22 mouse cellular contexts compared by ENCODE assay signal in genomic region chr3:75834827-75835226, GRCm38 (mm10).
DNase-seq lines count a peak whose midpoint lies in the region; ATAC-seq and TF ChIP-seq lines count a peak whose summit lies in the region.
"Had no signal": no experiment of that assay in that cellular context is flagged by ENCODE, and none has a peak within 500 bp of the region (broad histone marks: within the 10 kb centered on the region; RNA-seq: fewer than 3 reads in every experiment).

No protein-coding gene starts in this region.

- no peak overlapping the region for H3K9ac ChIP-seq in forebrain, embryonic 14.5 days (ENCODE audit: low read length)
- H3K9ac ChIP-seq: embryonic facial prominence, embryonic 12.5 days; embryonic facial prominence, embryonic 15.5 days; forebrain, embryonic 15.5 days; heart, embryonic 12.5 days; heart, embryonic 15.5 days; hindbrain, embryonic 14.5 days; intestine, embryonic 15.5 days had no signal

- H3K27ac ChIP-seq in thymus, adult 2 months (ENCODE audit: control insufficient read depth, insufficient read depth, low read length): no peak overlapping the region
- H3K27ac ChIP-seq in forebrain, embryonic 14.5 days (ENCODE audit: low read depth, low read length): no peak overlapping the region
- H3K27ac ChIP-seq: embryonic facial prominence, embryonic 12.5 days; forebrain, embryonic 15.5 days; heart, embryonic 15.5 days; hindbrain, embryonic 14.5 days; hindbrain, postnatal 0 days; intestine, embryonic 15.5 days had no signal

- TF ChIP-seq POLR2A in thymus, adult 2 months (IDR thresholded peaks at IDR 0.05; ENCODE audit: control insufficient read depth, extremely low read depth, insufficient read depth, low read length, poor library complexity): no peak

- DNase-seq in A20 (ENCODE audit: low read depth, low spot score): peak; percentile 61
- DNase-seq in induced T-regulatory cell, adult 2 months (ENCODE audit: low read depth): peak; percentile 21
- DNase-seq in thymus, adult 2 months: no peak
- DNase-seq in forebrain, embryonic 14.5 days (ENCODE audit: low spot score): no peak
- DNase-seq in c-Kit-positive CD71-positive TER-119-positive erythroid progenitor cells, embryonic 14.5 days (ENCODE audit: low spot score): no peak
- DNase-seq: adrenal gland, postnatal 10 days; adrenal gland, postnatal 36 days; cerebellum, adult 11 months; cerebellum, adult 2 months; cerebellum, adult 9-11 months; cerebellum, postnatal 25 days; gastrocnemius, postnatal 25 days; kidney, adult 11 months had no signal

- H3K27me3 ChIP-seq in thymus, adult 2 months (ENCODE audit: control insufficient read depth, insufficient read depth, low read length): no peaks in the 10 kb centered on the region
- H3K27me3 ChIP-seq in forebrain, embryonic 14.5 days (replicated peaks; ENCODE audit: control insufficient read depth, insufficient read depth, low read length): no peaks in the 10 kb centered on the region
- H3K27me3 ChIP-seq: embryonic facial prominence, embryonic 12.5 days; embryonic facial prominence, embryonic 15.5 days; forebrain, embryonic 15.5 days; heart, embryonic 12.5 days; heart, embryonic 15.5 days; intestine, embryonic 15.5 days had no signal

- H3K36me3 ChIP-seq in thymus, adult 2 months (ENCODE audit: control insufficient read depth, insufficient read depth, low read length): no peaks in the 10 kb centered on the region
- no peaks in the 10 kb centered on the region for H3K36me3 ChIP-seq in forebrain, embryonic 14.5 days (ENCODE audit: control insufficient read depth, insufficient read depth, low read length)
- H3K36me3 ChIP-seq: embryonic facial prominence, embryonic 12.5 days; embryonic facial prominence, embryonic 15.5 days; forebrain, embryonic 15.5 days; heart, embryonic 12.5 days; heart, embryonic 15.5 days; intestine, embryonic 15.5 days had no signal

- H3K9me3 ChIP-seq in forebrain, embryonic 14.5 days (replicated peaks; ENCODE audit: control insufficient read depth, low read length): no peaks in the 10 kb centered on the region
- H3K9me3 ChIP-seq: embryonic facial prominence, embryonic 12.5 days; embryonic facial prominence, embryonic 15.5 days; forebrain, embryonic 15.5 days; heart, embryonic 12.5 days; heart, embryonic 15.5 days; intestine, embryonic 15.5 days had no signal

- ATAC-seq in CD4-positive, CD25-positive, alpha-beta regulatory T cell, adult 4 months: peak; percentile 67
- no peak for ATAC-seq in forebrain, embryonic 14.5 days
- ATAC-seq: forebrain, embryonic 15.5 days; hindbrain, postnatal 0 days had no signal

- no peaks in the 10 kb centered on the region for H3K4me1 ChIP-seq in thymus, adult 2 months (replicated peaks; ENCODE audit: control insufficient read depth, insufficient read depth, low read length)
- no peaks in the 10 kb centered on the region for H3K4me1 ChIP-seq in forebrain, embryonic 14.5 days (ENCODE audit: control insufficient read depth, insufficient read depth, low read length)
- H3K4me1 ChIP-seq: embryonic facial prominence, embryonic 12.5 days; forebrain, embryonic 15.5 days; heart, embryonic 12.5 days; heart, embryonic 15.5 days; intestine, embryonic 15.5 days had no signal

- H3K4me2 ChIP-seq in forebrain, embryonic 14.5 days (ENCODE audit: low read length): no peak overlapping the region
- H3K4me2 ChIP-seq: embryonic facial prominence, embryonic 12.5 days; embryonic facial prominence, embryonic 15.5 days; forebrain, embryonic 15.5 days; heart, embryonic 12.5 days; heart, embryonic 15.5 days; hindbrain, embryonic 14.5 days; intestine, embryonic 15.5 days had no signal

- TF ChIP-seq CTCF in thymus, adult 2 months (IDR thresholded peaks at IDR 0.05; ENCODE audit: borderline replicate concordance, control insufficient read depth, extremely low read depth, insufficient read depth, low read length, poor library complexity): no peak

- WGBS in thymus, adult 2 months: 71% methylated on average over 2 of the region's 2 CpGs
- WGBS in forebrain, embryonic 14.5 days: 94% methylated on average over 2 of the region's 2 CpGs

- no peak overlapping the region for H3K4me3 ChIP-seq in thymus, adult 2 months (ENCODE audit: control insufficient read depth, insufficient read depth, low read length)
- no peak overlapping the region for H3K4me3 ChIP-seq in forebrain, embryonic 14.5 days (ENCODE audit: low read depth, low read length)
- H3K4me3 ChIP-seq: embryonic facial prominence, embryonic 12.5 days; embryonic facial prominence, embryonic 15.5 days; forebrain, embryonic 15.5 days; heart, embryonic 12.5 days; heart, embryonic 15.5 days; intestine, embryonic 15.5 days had no signal

Comparison
In these comparisons a context has a peak if more than half of its experiments do, and no peak if none do; other contexts are left out.
1. DNase-seq: peak in A20 (single experiment) and induced T-regulatory cell, adult 2 months (single experiment); none in thymus, adult 2 months (single experiment), forebrain, embryonic 14.5 days (single experiment) and c-Kit-positive CD71-positive TER-119-positive erythroid progenitor cells, embryonic 14.5 days (single experiment).